Mouse (Mus musculus): ENCODE data around the gene Pard3b. TPM values are rescaled to one million over a fixed set of nuclear protein-coding genes. Genes with fewer than 3 reads are reported as not detected.
"Not testable (repeated sequence)": the region's sequence is repeated elsewhere in the genome, so short reads cannot be mapped to it uniquely, and the experiment has no call there.

Pard3b gene
- total and polyA plus RNA-seq, 2 experiments = 0.50 to 3.0 TPM

GRCm38 (mm10) chr1:62595401-62595800 is 956.8 kb downstream of the Pard3b start:
- Histone ChIP-seq H3K4me1 (ENCODE audit: control insufficient read depth, insufficient read depth, low read length) (no peaks in the 10 kb centered on the region), H3K36me3 (ENCODE audit: control insufficient read depth, insufficient read depth, low read length) (no peaks in the 10 kb centered on the region)
- TF ChIP-seq CTCF (IDR thresholded peaks at IDR 0.05; ENCODE audit: low read depth, low read length) = no peak
- no peak for TF ChIP-seq POLR2A (IDR thresholded peaks at IDR 0.05; ENCODE audit: extremely low read depth, insufficient read depth, low read length)

GRCm38 (mm10) chr1:62597751-62598400 is 959.3 kb downstream of the Pard3b start:
- Histone ChIP-seq H3K27me3 (ENCODE audit: control insufficient read depth, insufficient read depth, low read length) (no peaks in the 10 kb centered on the region), H3K4me3 (ENCODE audit: insufficient read depth, low read depth, low read length) (no peak overlapping the region), H3K36me3 (ENCODE audit: control insufficient read depth, insufficient read depth, low read length) (no peaks in the 10 kb centered on the region), H3K9ac (ENCODE audit: low read depth, low read length) (no peak overlapping the region), H3K27ac (replicated peaks; ENCODE audit: insufficient read depth, low read depth, low read length) (no peak overlapping the region), H3K79me2 (ENCODE audit: control insufficient read depth, insufficient read depth, low read length) (no peaks in the 10 kb centered on the region), H3K4me1 (ENCODE audit: control insufficient read depth, insufficient read depth, low read length) (no peaks in the 10 kb centered on the region)
- TF ChIP-seq CTCF (IDR thresholded peaks at IDR 0.05; ENCODE audit: low read depth, low read length) (no peak), POLR2A (IDR thresholded peaks at IDR 0.05; ENCODE audit: extremely low read depth, insufficient read depth, low read length) (no peak)
- DNase-seq (ENCODE audit: extremely low read depth, low read depth, low spot score) = no peak
- WGBS = 90% methylated on average over 5 of the region's 5 CpGs

More at GRCm38 (mm10) chr1:62595401-62595800, 956.8 kb downstream of the Pard3b start:
- no peaks in the 10 kb centered on the region for H3K79me2 ChIP-seq (ENCODE audit: control insufficient read depth, insufficient read depth, low read length)
- H3K9ac ChIP-seq (ENCODE audit: low read depth, low read length) = no peak overlapping the region
- 82% methylated on average over 3 of the region's 3 CpGs for WGBS
- no peak for DNase-seq (ENCODE audit: extremely low read depth, low read depth, low spot score)
- H3K27ac ChIP-seq (replicated peaks; ENCODE audit: insufficient read depth, low read depth, low read length) = no peak overlapping the region
- no peaks in the 10 kb centered on the region for H3K27me3 ChIP-seq (ENCODE audit: control insufficient read depth, insufficient read depth, low read length)
- no peak overlapping the region for H3K4me3 ChIP-seq (ENCODE audit: insufficient read depth, low read depth, low read length)

GRCm38 (mm10) chr1:62598551-62598950 is 959.9 kb downstream of the Pard3b start:
- WGBS = 87% methylated on average over 5 of the region's 5 CpGs
- Histone ChIP-seq H3K4me1 (ENCODE audit: control insufficient read depth, insufficient read depth, low read length) (no peaks in the 10 kb centered on the region), H3K27me3 (ENCODE audit: control insufficient read depth, insufficient read depth, low read length) (no peaks in the 10 kb centered on the region), H3K4me3 (ENCODE audit: insufficient read depth, low read depth, low read length) (no peak overlapping the region), H3K27ac (replicated peaks; ENCODE audit: insufficient read depth, low read depth, low read length) (no peak overlapping the region), H3K79me2 (ENCODE audit: control insufficient read depth, insufficient read depth, low read length) (no peaks in the 10 kb centered on the region), H3K9ac (ENCODE audit: low read depth, low read length) (no peak overlapping the region), H3K36me3 (ENCODE audit: control insufficient read depth, insufficient read depth, low read length) (no peaks in the 10 kb centered on the region)
- TF ChIP-seq CTCF (IDR thresholded peaks at IDR 0.05; ENCODE audit: low read depth, low read length) (no peak), POLR2A (IDR thresholded peaks at IDR 0.05; ENCODE audit: extremely low read depth, insufficient read depth, low read length) (no peak)
- DNase-seq (ENCODE audit: extremely low read depth, low read depth, low spot score) = no peak

- 100% methylated on average over 1 of the region's 1 CpGs for WGBS
- not testable (repeated sequence) for H3K4me3 ChIP-seq (ENCODE audit: insufficient read depth, low read depth, low read length); H3K79me2 ChIP-seq (ENCODE audit: control insufficient read depth, insufficient read depth, low read length); H3K27me3 ChIP-seq (ENCODE audit: control insufficient read depth, insufficient read depth, low read length); H3K9ac ChIP-seq (ENCODE audit: low read depth, low read length); H3K4me1 ChIP-seq (ENCODE audit: control insufficient read depth, insufficient read depth, low read length); H3K36me3 ChIP-seq (ENCODE audit: control insufficient read depth, insufficient read depth, low read length); H3K27ac ChIP-seq (replicated peaks; ENCODE audit: insufficient read depth, low read depth, low read length); DNase-seq (ENCODE audit: extremely low read depth, low read depth, low spot score)
These were observed 966.0 kb downstream of the Pard3b start for GRCm38 (mm10) chr1:62604644-62605043.

GRCm38 (mm10) chr1:62618109-62618665 is 979.6 kb downstream of the Pard3b start:
- H3K4me1 ChIP-seq (ENCODE audit: control insufficient read depth, insufficient read depth, low read length) = no peaks in the 10 kb centered on the region
- H3K4me3 ChIP-seq (ENCODE audit: insufficient read depth, low read depth, low read length) = no peak overlapping the region
- WGBS = 89% methylated on average over 3 of the region's 3 CpGs
- no peaks in the 10 kb centered on the region for H3K27me3 ChIP-seq (ENCODE audit: control insufficient read depth, insufficient read depth, low read length)
- H3K79me2 ChIP-seq (ENCODE audit: control insufficient read depth, insufficient read depth, low read length) = no peaks in the 10 kb centered on the region
- H3K36me3 ChIP-seq (ENCODE audit: control insufficient read depth, insufficient read depth, low read length) = no peaks in the 10 kb centered on the region
- TF ChIP-seq POLR2A (IDR thresholded peaks at IDR 0.05; ENCODE audit: extremely low read depth, insufficient read depth, low read length) (no peak), CTCF (IDR thresholded peaks at IDR 0.05; ENCODE audit: low read depth, low read length) (no peak)
- H3K9ac ChIP-seq (ENCODE audit: low read depth, low read length) = no peak overlapping the region
- no peak overlapping the region for H3K27ac ChIP-seq (replicated peaks; ENCODE audit: insufficient read depth, low read depth, low read length)
- DNase-seq (ENCODE audit: extremely low read depth, low read depth, low spot score) = no peak

GRCm38 (mm10) chr1:62619456-62619855 is 980.8 kb downstream of the Pard3b start:
- H3K4me1 ChIP-seq (ENCODE audit: control insufficient read depth, insufficient read depth, low read length) = no peaks in the 10 kb centered on the region
- H3K79me2 ChIP-seq (ENCODE audit: control insufficient read depth, insufficient read depth, low read length) = no peaks in the 10 kb centered on the region
- no peaks in the 10 kb centered on the region for H3K36me3 ChIP-seq (ENCODE audit: control insufficient read depth, insufficient read depth, low read length)
- no peaks in the 10 kb centered on the region for H3K27me3 ChIP-seq (ENCODE audit: control insufficient read depth, insufficient read depth, low read length)
- H3K27ac ChIP-seq (replicated peaks; ENCODE audit: insufficient read depth, low read depth, low read length) = no peak overlapping the region
- H3K9ac ChIP-seq (ENCODE audit: low read depth, low read length) = no peak overlapping the region
- no peak overlapping the region for H3K4me3 ChIP-seq (ENCODE audit: insufficient read depth, low read depth, low read length)
- 97% methylated on average over 5 of the region's 5 CpGs for WGBS
- DNase-seq (ENCODE audit: extremely low read depth, low read depth, low spot score) = no peak
- TF ChIP-seq CTCF (IDR thresholded peaks at IDR 0.05; ENCODE audit: low read depth, low read length) (no peak), POLR2A (IDR thresholded peaks at IDR 0.05; ENCODE audit: extremely low read depth, insufficient read depth, low read length) (no peak)

Data from liver, adult 2 months (tissue).